Mouse (Mus musculus) CH12.LX (cell line): ENCODE results near the gene Dnajb13.

ENCODE experiments used
- CTCF ChIP-seq, 2 experiments: IDR thresholded peaks in 1 of 2; conservative IDR thresholded peaks in 1 of 2; 2 replicates each; pipeline ENCODE4 v1.5.1; 2011 to 2012; ENCODE audit warnings: low read depth in 2 of 2, low read length in 2 of 2, improper control_type of control experiment in 1 of 2, inconsistent platforms in 1 of 2, mild to moderate bottlenecking in 1 of 2, moderate library complexity in 1 of 2
- E2F4 ChIP-seq: IDR thresholded peaks from 2 replicates; pipeline ENCODE4 v1.6.1; 2011; ENCODE audit warnings: low read depth, low read length, improper control_type of control experiment; ENCODE audit not compliant: insufficient replicate concordance
- ELF1 ChIP-seq: IDR thresholded peaks from 2 replicates; pipeline ENCODE4 v1.6.1; 2014; ENCODE audit warnings: low read depth, mild to moderate bottlenecking, inconsistent platforms, low read length, improper control_type of control experiment
- EP300 ChIP-seq: IDR thresholded peaks from 2 replicates; pipeline ENCODE4 v1.6.1; 2011; ENCODE audit warnings: low read length, improper control_type of control experiment
- MEF2A ChIP-seq: IDR thresholded peaks from 2 replicates; pipeline ENCODE4 v1.6.1; 2014; ENCODE audit warnings: low read depth, mild to moderate bottlenecking, inconsistent platforms, low read length, improper control_type of control experiment, borderline replicate concordance
- SMC3 ChIP-seq: IDR thresholded peaks from 2 replicates; pipeline ENCODE4 v1.6.1; 2011; ENCODE audit warnings: low read depth, low read length, improper control_type of control experiment
- TCF12 ChIP-seq: IDR thresholded peaks from 2 replicates; pipeline ENCODE4 v1.6.1; 2014; ENCODE audit warnings: low read depth, mild to moderate bottlenecking, inconsistent platforms, low read length, improper control_type of control experiment
- USF1 ChIP-seq: IDR thresholded peaks from 2 replicates; pipeline ENCODE4 v1.6.1; 2014; ENCODE audit warnings: low read depth, mild to moderate bottlenecking, inconsistent platforms, low read length, improper control_type of control experiment
- USF2 ChIP-seq: conservative IDR thresholded peaks from 2 replicates; pipeline ENCODE4 v1.6.1; 2011; ENCODE audit warnings: low read depth, low read length, improper control_type of control experiment

DNA sequence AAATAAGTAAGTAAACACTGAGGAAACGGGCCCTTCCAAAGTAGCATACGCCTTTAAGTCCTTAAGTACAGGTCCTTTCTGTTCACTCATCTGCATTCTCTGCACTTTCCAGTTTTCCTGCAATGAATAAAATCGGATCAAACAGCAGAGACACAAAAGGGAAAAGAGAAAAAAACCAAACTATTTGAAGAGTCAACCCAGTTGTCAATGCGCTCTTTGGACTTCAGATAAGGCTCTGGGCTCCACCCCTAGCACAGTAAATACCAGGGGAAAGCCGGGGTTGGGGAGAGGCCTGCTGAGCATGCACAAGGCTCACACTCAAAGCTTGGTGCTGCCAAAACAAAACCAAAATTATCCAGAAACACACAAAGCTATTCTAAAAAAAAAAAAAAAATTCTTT is 40.2 kb upstream of the Dnajb13 start:
- TF ChIP-seq USF1: no peak
- TF ChIP-seq E2F4: no peak
- TF ChIP-seq CTCF (conservative IDR thresholded peaks at IDR 0.05 in 1 of 2, IDR thresholded peaks at IDR 0.05 in 1 of 2; ENCODE audit: low read depth in 2 of 2, low read length in 2 of 2): no peak
- no peak for TF ChIP-seq USF2
- TF ChIP-seq EP300: no peak
- no peak for TF ChIP-seq SMC3
- TF ChIP-seq ELF1: no peak
- no peak for TF ChIP-seq MEF2A
- no peak for TF ChIP-seq TCF12
